Mouse (Mus musculus) c-Kit-negative CD71-positive TER-119-positive erythroid progenitor cells, embryonic 14.5 days (primary cell): ENCODE results near the gene Gstm1.
"Not testable (repeated sequence)": the region's sequence is repeated elsewhere in the genome, so short reads cannot be mapped to it uniquely, and the experiment has no call there.

Experiments
- DNase-seq: peaks from one replicate; pipeline ENCODE4 v3.0.0-alpha.2; 2013; ENCODE audit warnings: low read depth, low spot score

Gstm1 gene

GRCm38 (mm10) chr3:108016468-108016867 lies 1.3 kb downstream of the Gstm1 start:
- DNase-seq = not testable (repeated sequence)

DNA sequence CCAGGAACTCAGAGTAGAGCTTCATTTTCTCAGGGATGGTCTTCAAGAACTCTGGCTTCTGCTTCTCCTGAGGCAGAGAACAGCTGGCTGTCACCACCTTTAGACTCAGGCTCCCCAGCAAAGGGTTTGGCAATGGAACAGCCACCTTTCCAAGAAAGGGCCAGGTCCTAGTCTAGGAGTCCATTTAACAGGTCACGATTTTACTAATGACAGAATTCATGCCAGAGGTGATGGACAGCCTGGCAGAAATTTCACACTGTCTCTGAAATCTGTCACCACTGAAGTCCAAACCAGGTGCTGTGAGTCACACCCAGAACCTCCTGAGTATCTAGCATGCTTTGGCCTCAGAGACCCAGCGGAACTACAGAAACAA lies 2.8 kb downstream of the Gstm1 start:
- DNase-seq = no peak

- DNase-seq = no peak
Observed at GRCm38 (mm10) chr3:108014098-108014973, 3.4 kb downstream of the Gstm1 start.

DNA sequence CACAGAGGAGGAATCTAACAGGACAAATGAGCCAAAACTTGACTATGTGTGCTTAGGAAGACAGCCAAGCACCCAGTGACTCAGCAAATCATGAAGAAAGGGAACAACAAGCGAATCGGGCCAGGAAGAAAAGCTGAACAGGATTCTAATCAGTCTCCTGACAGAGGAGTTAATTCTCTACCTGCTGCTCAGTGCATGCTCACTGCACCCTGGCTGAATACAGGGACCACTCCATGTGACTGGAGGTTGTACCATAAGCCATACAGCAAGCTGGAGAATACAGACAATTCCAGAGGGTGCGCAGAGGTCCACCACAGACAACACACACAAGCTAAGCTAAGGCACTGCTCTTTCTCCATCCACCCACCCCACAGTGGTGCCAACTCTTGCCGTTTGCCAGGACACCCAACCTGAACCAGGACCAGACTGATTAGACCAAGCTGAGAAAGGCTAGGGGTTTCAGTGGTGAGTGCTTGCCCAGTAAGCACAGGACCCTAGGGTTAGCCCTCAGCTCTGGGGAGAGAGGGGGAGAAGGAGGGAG lies 4.4 kb downstream of the Gstm1 start:
- DNase-seq = no peak

DNA sequence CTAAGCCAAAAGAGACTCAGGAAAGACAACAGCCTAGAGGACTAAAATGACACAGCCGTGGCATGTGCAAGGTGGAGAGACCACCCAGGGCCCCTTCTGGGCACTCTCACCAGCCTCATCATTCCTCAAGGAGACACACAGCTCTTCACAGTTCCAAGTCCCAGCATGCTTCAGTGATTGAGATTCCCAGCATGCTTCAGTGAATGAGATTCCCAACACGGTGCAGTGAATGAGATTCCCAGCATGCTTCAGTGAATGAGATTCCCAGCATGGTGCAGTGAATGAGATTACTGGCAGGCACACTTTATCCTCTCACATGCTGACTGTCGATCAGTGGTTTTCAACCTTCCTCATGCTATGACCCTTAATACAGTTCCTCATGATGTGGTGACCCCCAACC lies 6.2 kb downstream of the Gstm1 start:
- no peak for DNase-seq

- DNase-seq = no peak
Observed at GRCm38 (mm10) chr3:108010286-108010685, 7.5 kb downstream of the Gstm1 start.

DNA sequence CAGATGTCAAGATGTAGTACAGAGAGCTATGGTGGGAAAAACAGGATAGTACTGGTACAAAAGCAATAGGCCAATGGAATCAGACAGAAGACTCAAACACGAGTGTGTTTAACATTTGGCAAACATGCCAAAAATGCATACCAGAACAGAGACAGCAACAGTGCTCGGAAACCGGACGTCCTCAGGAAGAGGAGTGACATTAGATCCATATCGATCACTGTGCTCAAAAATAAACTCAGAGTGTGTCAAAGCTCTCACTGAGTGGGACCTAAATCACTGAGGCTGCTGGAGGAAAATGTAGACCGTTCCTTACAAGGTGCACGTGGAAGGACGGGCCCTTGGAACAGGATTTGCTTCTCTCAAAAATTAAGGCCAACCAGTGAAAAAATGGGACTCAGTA lies 15.8 kb downstream of the Gstm1 start:
- DNase-seq = no peak

DNA sequence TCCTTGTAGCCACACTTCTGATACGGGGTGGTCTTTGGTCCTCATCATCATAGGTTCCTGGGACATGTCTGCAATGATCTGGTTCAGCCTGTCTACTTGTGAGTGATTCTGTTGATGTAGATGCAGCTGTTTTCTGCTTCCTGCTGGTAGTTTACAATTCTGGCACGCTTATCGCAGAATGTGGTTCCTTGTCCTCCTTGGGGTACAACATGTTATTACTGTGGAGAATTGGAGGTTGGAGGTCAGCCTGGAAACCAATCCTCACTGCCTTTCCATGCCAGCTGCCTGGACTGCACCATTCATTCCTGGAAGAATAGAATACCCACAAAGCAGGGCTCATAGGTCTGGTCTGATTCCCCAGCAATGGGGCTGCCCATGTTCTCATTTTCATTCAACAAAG lies 18.3 kb downstream of the Gstm1 start:
- DNase-seq = no peak

GRCm38 (mm10) chr3:107998591-107998990 lies 19.2 kb downstream of the Gstm1 start:
- no peak for DNase-seq

DNA sequence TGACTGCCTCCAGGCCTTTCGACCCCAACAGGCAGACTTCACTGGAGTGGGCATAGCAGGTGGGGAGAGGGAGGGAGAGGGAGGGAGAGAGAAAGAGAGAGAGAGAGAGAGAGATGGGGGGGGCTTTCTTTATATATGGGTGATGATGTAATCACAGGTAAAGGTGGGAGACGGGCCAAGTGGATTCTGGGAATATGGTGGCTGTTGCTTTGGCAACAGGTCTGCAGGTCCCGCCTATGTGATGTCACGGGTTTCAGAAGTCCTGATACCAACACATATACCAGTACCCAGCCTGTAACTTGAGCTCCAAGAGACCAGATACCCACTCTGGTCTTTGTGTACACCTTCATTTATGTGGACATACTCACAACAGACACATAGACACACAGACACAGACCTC lies 21.2 kb downstream of the Gstm1 start:
- no peak for DNase-seq

DNA sequence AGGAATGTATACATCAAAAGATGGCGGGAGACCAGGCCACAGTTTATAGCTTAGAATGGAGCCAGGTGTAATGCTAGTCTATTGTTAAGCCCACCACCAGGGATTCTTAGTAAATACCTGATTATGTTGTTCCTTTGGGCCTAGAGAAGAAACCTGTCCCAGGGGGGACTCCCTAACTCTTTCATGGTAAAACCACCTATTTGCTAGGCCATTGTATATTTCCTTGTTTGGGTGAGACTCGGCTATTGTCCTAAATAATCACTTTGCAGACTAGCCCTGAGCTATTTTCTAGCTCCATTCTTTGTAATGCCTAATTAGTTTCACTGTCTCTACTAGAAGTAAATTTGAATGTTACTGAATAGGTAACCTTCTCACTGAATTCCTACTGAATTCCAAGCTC lies 21.8 kb downstream of the Gstm1 start:
- not testable (repeated sequence) for DNase-seq

- DNase-seq = no peak
Observed at GRCm38 (mm10) chr3:107986041-107986562, 31.7 kb downstream of the Gstm1 start, which contains the start of gene Gstm2. TSS of gene Gstm2 (minus strand) at chr3:107986453.

- not testable (repeated sequence) for DNase-seq
Observed at GRCm38 (mm10) chr3:107985141-107985540, 32.6 kb downstream of the Gstm1 start.

GRCm38 (mm10) chr3:107984471-107984870 lies 33.3 kb downstream of the Gstm1 start:
- DNase-seq = no peak

GRCm38 (mm10) chr3:107983771-107984170 lies 34.0 kb downstream of the Gstm1 start:
- DNase-seq = no peak

- DNase-seq = no peak
Observed at GRCm38 (mm10) chr3:107982726-107983125, 35.0 kb downstream of the Gstm1 start.

- no peak for DNase-seq
Observed at GRCm38 (mm10) chr3:107981261-107981660, 36.5 kb downstream of the Gstm1 start.

DNA sequence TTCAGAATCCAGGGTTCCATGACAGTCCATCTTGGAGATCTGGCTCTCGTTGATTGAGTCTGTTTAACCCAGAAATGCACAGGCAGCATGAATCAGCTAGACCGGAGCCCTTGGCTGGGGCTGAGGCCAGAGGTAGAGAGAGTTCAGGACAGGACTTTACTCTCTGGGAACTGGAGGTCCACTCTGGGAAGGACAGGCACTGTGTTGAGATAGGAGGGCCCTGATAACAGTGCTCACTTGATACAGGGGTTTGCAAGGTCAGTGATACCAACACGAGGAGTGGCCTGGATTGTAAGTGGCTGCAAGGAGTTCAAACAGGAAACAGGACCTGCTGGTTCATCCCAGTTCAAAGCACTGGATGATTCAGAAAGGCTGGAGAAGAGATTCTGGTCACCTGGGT lies 40.1 kb downstream of the Gstm1 start:
- DNase-seq = no peak

- DNase-seq = no peak
Observed at GRCm38 (mm10) chr3:107974237-107974636, 43.5 kb downstream of the Gstm1 start.

DNA sequence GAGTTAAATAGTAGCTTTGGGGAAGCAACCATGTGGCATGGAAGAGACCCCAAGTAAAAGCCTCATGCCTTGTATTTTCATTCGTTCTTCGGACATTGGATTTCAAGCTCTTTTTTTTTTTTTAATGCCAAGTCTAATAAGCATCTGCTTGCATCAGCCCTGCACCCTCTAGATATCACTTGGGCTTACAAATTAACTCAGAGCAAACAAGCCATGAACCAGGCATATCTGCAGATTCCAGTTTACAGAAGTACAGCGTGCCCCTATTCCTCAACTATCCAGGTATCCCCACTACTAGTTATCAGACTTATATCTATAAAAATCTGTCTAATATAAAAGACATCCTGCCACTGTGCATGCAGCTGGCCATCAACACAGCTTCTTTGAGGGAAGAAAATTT lies 45.7 kb downstream of the Gstm1 start:
- no peak for DNase-seq

- DNase-seq = not testable (repeated sequence)
Observed at GRCm38 (mm10) chr3:107971101-107971500, 46.7 kb downstream of the Gstm1 start.

GRCm38 (mm10) chr3:107968724-107969395 lies 48.9 kb downstream of the Gstm1 start, which contains the start of gene Gstm3:
TSS of gene Gstm3 (minus strand) at chr3:107969283.
- no peak for DNase-seq
